Mouse (Mus musculus) limb, embryonic 10.5 days (tissue): ENCODE data around the gene Ankrd23. TPM values are rescaled to one million over a fixed set of nuclear protein-coding genes. Genes with fewer than 3 reads are reported as not detected.

Experiments
- DNase-seq: peaks from one replicate; pipeline ENCODE4 v3.0.0-alpha.2; 2017; ENCODE audit warnings: low spot score
- H3K27ac ChIP-seq: fragments of 300-500 bp; sonication (generic); 2 replicates; pipeline ENCODE4 v1.5.1; 2016; ENCODE audit warnings: mild to moderate bottlenecking
- H3K27me3 ChIP-seq: fragments of 300-500 bp; sonication (generic); 2 replicates; pipeline ENCODE4 v1.6.1; 2016; ENCODE audit warnings: low read depth, mild to moderate bottlenecking; ENCODE audit not compliant: poor library complexity, severe bottlenecking
- H3K36me3 ChIP-seq: fragments of 300-500 bp; sonication (generic); 2 replicates; pipeline ENCODE4 v1.6.1; 2016; ENCODE audit warnings: mild to moderate bottlenecking, moderate library complexity
- H3K4me1 ChIP-seq: fragments of 300-500 bp; sonication (generic); 2 replicates; pipeline ENCODE4 v1.6.1; 2016
- H3K4me3 ChIP-seq: fragments of 300-500 bp; sonication (generic); 2 replicates; pipeline ENCODE4 v1.5.1; 2016; ENCODE audit warnings: mild to moderate bottlenecking, moderate library complexity
- H3K9me3 ChIP-seq: fragments of 300-500 bp; sonication (generic); replicated peaks from 2 replicates; pipeline ENCODE4 v1.6.1; 2016; ENCODE audit warnings: mild to moderate bottlenecking
- WGBS: fragments of 180-500 bp; shearing (Covaris S2); methylation state at CpG from one replicate; pipeline ENCODE4 v1.1.7; 2016; 5-methylcytosine and 5-hydroxymethylcytosine counted together
- polyA plus RNA-seq: library from polyadenylated mRNA; unstranded; fragments of >200 nt; fragmentation: Nextera tagmentation; extraction: Ambion mirVana; gene quantifications from 2 replicates; pipeline ENCODE4 v1.2.1, GENCODE M21; 2016

The Ankrd23 gene
- polyA plus RNA-seq, 1 experiment from 2014 or later: 16.8 TPM

GRCm38 (mm10) chr1:36519626-36520025 lies 17.1 kb downstream of the Ankrd23 start:
- DNase-seq: no peak
- 84% methylated on average over 11 of the region's 11 CpGs for WGBS

GRCm38 (mm10) chr1:36518259-36518658 lies 18.4 kb downstream of the Ankrd23 start:
- no peak overlapping the region for H3K4me3 ChIP-seq
- no peak overlapping the region for H3K27ac ChIP-seq
- no peaks in the 10 kb centered on the region for H3K9me3 ChIP-seq
- H3K27me3 ChIP-seq: no peaks in the 10 kb centered on the region
- DNase-seq: no peak
- peaks cover 89% of the 10 kb centered on the region for H3K36me3 ChIP-seq
- peaks cover 21% of the 10 kb centered on the region for H3K4me1 ChIP-seq
- WGBS: 88% methylated on average over 3 of the region's 3 CpGs

More at GRCm38 (mm10) chr1:36519626-36520025, 17.1 kb downstream of the Ankrd23 start:
- peaks cover 96% of the 10 kb centered on the region for H3K36me3 ChIP-seq
- no peaks in the 10 kb centered on the region for H3K27me3 ChIP-seq
- no peak overlapping the region for H3K4me3 ChIP-seq
- no peak overlapping the region for H3K27ac ChIP-seq
- no peaks in the 10 kb centered on the region for H3K9me3 ChIP-seq
- peaks cover 7% of the 10 kb centered on the region for H3K4me1 ChIP-seq

- no peaks in the 10 kb centered on the region for H3K27me3 ChIP-seq
- 40% methylated on average over 2 of the region's 2 CpGs for WGBS
- H3K4me1 ChIP-seq: peaks cover 33% of the 10 kb centered on the region
- no peak overlapping the region for H3K27ac ChIP-seq
- peak; percentile 47 for DNase-seq
- peak overlapping the region; percentile 84 for H3K4me3 ChIP-seq
- peaks cover 45% of the 10 kb centered on the region for H3K36me3 ChIP-seq
- no peaks in the 10 kb centered on the region for H3K9me3 ChIP-seq
Measured at GRCm38 (mm10) chr1:36513718-36514117, 23.0 kb downstream of the Ankrd23 start.

GRCm38 (mm10) chr1:36513310-36513709 lies 23.4 kb downstream of the Ankrd23 start:
- no peak overlapping the region for H3K27ac ChIP-seq
- WGBS: 8% methylated on average over 1 of the region's 1 CpGs
- DNase-seq: no peak

GRCm38 (mm10) chr1:36512966-36513280 lies 23.8 kb downstream of the Ankrd23 start:
- peak overlapping the region; percentile 93 for H3K27ac ChIP-seq
- DNase-seq: no peak
- no peaks in the 10 kb centered on the region for H3K27me3 ChIP-seq
- under 1% methylated on average over 16 of the region's 16 CpGs for WGBS
- peaks cover 33% of the 10 kb centered on the region for H3K4me1 ChIP-seq
- peaks cover 37% of the 10 kb centered on the region for H3K36me3 ChIP-seq
- peak overlapping the region; percentile 84 for H3K4me3 ChIP-seq
- no peaks in the 10 kb centered on the region for H3K9me3 ChIP-seq

More at GRCm38 (mm10) chr1:36513310-36513709, 23.4 kb downstream of the Ankrd23 start:
- Histone ChIP-seq H3K9me3 (no peaks in the 10 kb centered on the region), H3K27me3 (no peaks in the 10 kb centered on the region), H3K4me1 (peaks cover 33% of the 10 kb centered on the region), H3K36me3 (peaks cover 41% of the 10 kb centered on the region), H3K4me3 (peak overlapping the region; percentile 84)

- no peaks in the 10 kb centered on the region for H3K27me3 ChIP-seq
- peaks cover 36% of the 10 kb centered on the region for H3K36me3 ChIP-seq
- H3K9me3 ChIP-seq: no peaks in the 10 kb centered on the region
- peak; percentile 73 for DNase-seq
- peaks cover 33% of the 10 kb centered on the region for H3K4me1 ChIP-seq
- 11% methylated on average over 125 of the region's 126 CpGs for WGBS
- peak overlapping the region; percentile 84 for H3K4me3 ChIP-seq
- peak overlapping the region; percentile 93 for H3K27ac ChIP-seq
Measured at GRCm38 (mm10) chr1:36512089-36512965, 24.4 kb downstream of the Ankrd23 start.

GRCm38 (mm10) chr1:36511289-36512021 lies 25.2 kb downstream of the Ankrd23 start, which contains the start of gene Cnnm3:
Gene Cnnm3, plus strand, starts transcription at chr1:36511867.
- Histone ChIP-seq H3K27me3 (no peaks in the 10 kb centered on the region), H3K4me3 (peak within 1 kb of the TSS; percentile 84), H3K4me1 (peaks cover 33% of the 10 kb centered on the region), H3K36me3 (peaks cover 34% of the 10 kb centered on the region), H3K9me3 (no peaks in the 10 kb centered on the region), H3K27ac (peak within 1 kb of the TSS; percentile 93)
- 2% methylated on average over 51 of the region's 51 CpGs for WGBS
- peak; percentile 100 for DNase-seq

- DNase-seq: no peak
- no peaks in the 10 kb centered on the region for H3K27me3 ChIP-seq
- 92% methylated on average over 5 of the region's 5 CpGs for WGBS
- no peak overlapping the region for H3K4me3 ChIP-seq
- peaks cover 24% of the 10 kb centered on the region for H3K36me3 ChIP-seq
- no peaks in the 10 kb centered on the region for H3K9me3 ChIP-seq
- peaks cover 12% of the 10 kb centered on the region for H3K4me1 ChIP-seq
- H3K27ac ChIP-seq: no peak overlapping the region
Measured at GRCm38 (mm10) chr1:36508238-36508637, 28.4 kb downstream of the Ankrd23 start.

GRCm38 (mm10) chr1:36501261-36501660 lies 35.4 kb downstream of the Ankrd23 start:
- no peaks in the 10 kb centered on the region for H3K9me3 ChIP-seq

GRCm38 (mm10) chr1:36497312-36497711 lies 39.4 kb downstream of the Ankrd23 start:
- Histone ChIP-seq H3K36me3 (peaks cover 28% of the 10 kb centered on the region), H3K4me1 (peaks cover 16% of the 10 kb centered on the region), H3K27ac (no peak overlapping the region), H3K4me3 (no peak overlapping the region), H3K9me3 (no peaks in the 10 kb centered on the region), H3K27me3 (no peaks in the 10 kb centered on the region)
- DNase-seq: no peak
- WGBS: 87% methylated on average over 2 of the region's 2 CpGs

More at GRCm38 (mm10) chr1:36501261-36501660, 35.4 kb downstream of the Ankrd23 start:
- Histone ChIP-seq H3K4me3 (no peak overlapping the region), H3K27ac (no peak overlapping the region), H3K27me3 (no peaks in the 10 kb centered on the region), H3K36me3 (peaks cover 42% of the 10 kb centered on the region), H3K4me1 (no peaks in the 10 kb centered on the region)
- WGBS: 4% methylated on average over 3 of the region's 3 CpGs
- DNase-seq: peak; percentile 88

- peaks cover 28% of the 10 kb centered on the region for H3K36me3 ChIP-seq
- no peak overlapping the region for H3K4me3 ChIP-seq
- H3K27ac ChIP-seq: no peak overlapping the region
- no peak for DNase-seq
- WGBS: 67% methylated on average over 2 of the region's 2 CpGs
- H3K27me3 ChIP-seq: no peaks in the 10 kb centered on the region
- no peaks in the 10 kb centered on the region for H3K9me3 ChIP-seq
- peaks cover 20% of the 10 kb centered on the region for H3K4me1 ChIP-seq
Measured at GRCm38 (mm10) chr1:36496719-36497118, 40.0 kb downstream of the Ankrd23 start.

- Histone ChIP-seq H3K27ac (0 out of 2 replicates have a peak overlapping the region, but pooled peaks have one; percentile 17), H3K4me3 (no peak overlapping the region), H3K36me3 (peaks cover 3% of the 10 kb centered on the region; the same call in 1 of the 2 replicates), H3K4me1 (peaks cover 20% of the 10 kb centered on the region), H3K27me3 (no peaks in the 10 kb centered on the region), H3K9me3 (no peaks in the 10 kb centered on the region)
- 51% methylated on average over 6 of the region's 6 CpGs for WGBS
- no peak for DNase-seq
Measured at GRCm38 (mm10) chr1:36493299-36493698, 43.4 kb downstream of the Ankrd23 start.
